Mouse (Mus musculus): ENCODE measurements at regions not wholly inside any gene's neighbourhood (a gene's known extent, or its start where the extent isn't known, plus 50 kb on each side); places are given as distances from the start of the nearest gene placed in this dataset.
"Not testable (repeated sequence)": the region's sequence is repeated elsewhere in the genome, so short reads cannot be mapped to it uniquely, and the experiment has no call there.

DNA sequence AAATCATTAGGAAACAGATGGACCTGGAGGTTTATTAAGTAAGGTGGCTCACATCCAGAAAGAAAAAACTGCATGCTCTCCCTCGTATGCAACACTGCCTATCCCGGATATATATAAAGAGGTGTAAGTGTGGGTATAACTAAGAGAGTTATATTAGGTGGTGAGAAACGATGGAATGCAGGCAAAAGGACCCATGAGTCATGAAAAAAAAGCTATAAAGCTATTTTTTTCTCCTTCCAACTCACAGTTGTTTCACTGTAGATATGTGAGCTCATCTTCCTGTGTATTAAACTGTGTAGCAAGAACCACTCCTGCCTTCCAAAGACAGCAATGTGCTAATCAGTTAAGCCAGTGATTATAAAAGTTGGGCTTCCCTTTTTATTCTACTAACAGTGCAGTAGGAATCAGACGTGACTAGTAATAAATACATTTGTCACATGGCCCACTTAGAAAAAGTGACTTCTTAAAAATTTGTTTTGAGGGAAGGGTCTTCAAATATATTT is 51.4 kb upstream of the Bdh1 start:
- not testable (repeated sequence) for DNase-seq (ENCODE audit: low spot score in 2 of 2)

- DNase-seq (ENCODE audit: low spot score in 2 of 2): no peak
Observed at GRCm38 (mm10) chr16:31369849-31370248, 52.2 kb upstream of the Bdh1 start.

GRCm38 (mm10) chr16:31367521-31368245 is 53.1 kb upstream of the Apod start:
- DNase-seq (ENCODE audit: low spot score in 2 of 2): peak; percentile 19 to 42

GRCm38 (mm10) chr16:31366033-31366432 is 51.4 kb upstream of the Apod start:
- no peak for DNase-seq (ENCODE audit: low spot score in 2 of 2)

GRCm38 (mm10) chr16:31364475-31364874 is 49.9 kb upstream of the Apod start:
- peak; percentile 33 to 43 for DNase-seq (ENCODE audit: low spot score in 2 of 2)

Data from layer of hippocampus, postnatal 10 days (tissue).